Mouse (Mus musculus) gastrocnemius, adult 2 months (tissue): ENCODE data around the gene Slc18a3. TPM values are rescaled to one million over a fixed set of nuclear protein-coding genes. Genes with fewer than 3 reads are reported as not detected.

Source experiments
- DNase-seq: peaks from one replicate; pipeline ENCODE4 v3.0.0; 2022
- H3K27ac ChIP-seq: fragments of 200-600 bp; 2 replicates; pipeline ENCODE4 v1.8.1; 2022; ENCODE audit warnings: mild to moderate bottlenecking
- H3K4me3 ChIP-seq: fragments of 200-600 bp; 2 replicates; pipeline ENCODE4 v1.8.1; 2022; ENCODE audit warnings: mild to moderate bottlenecking, moderate library complexity
- CTCF ChIP-seq: fragments of 200-600 bp; IDR thresholded peaks from 2 replicates; pipeline ENCODE4 v1.8.1; 2022; ENCODE audit warnings: antibody characterized with exemption, mild to moderate bottlenecking, moderate library complexity
- intact Hi-C: fragments of 180-260 bp; cut with DNase I; formaldehyde crosslinking; loops from one replicate; pipeline ENCODE4 v1.15.1; 2025
- total RNA-seq, 2 experiments: library from RNA; stranded (reverse); gene quantifications; 2 replicates each; pipeline ENCODE4 v1.2.3; 2021

Gene Slc18a3
- total RNA-seq, 2 experiments from 2014 or later = not detected

- no peak for TF ChIP-seq CTCF
- intact Hi-C loops = no loop called here
- H3K27ac ChIP-seq = no peak overlapping the region
- no peak for DNase-seq
- H3K4me3 ChIP-seq = no peak overlapping the region
These were observed 27.3 kb downstream of the Slc18a3 start for GRCm38 (mm10) chr14:32437352-32437793.

GRCm38 (mm10) chr14:32429030-32429602 is 35.5 kb downstream of the Slc18a3 start:
- Histone ChIP-seq H3K27ac (no peak overlapping the region), H3K4me3 (no peak overlapping the region)
- intact Hi-C loops = no loop called here
- DNase-seq = no peak
- TF ChIP-seq CTCF = no peak

GRCm38 (mm10) chr14:32423946-32424345 is 40.7 kb downstream of the Slc18a3 start:
- DNase-seq = no peak
- no peak for TF ChIP-seq CTCF
- Histone ChIP-seq H3K4me3 (no peak overlapping the region), H3K27ac (no peak overlapping the region)
- intact Hi-C loops = no loop called here

DNA sequence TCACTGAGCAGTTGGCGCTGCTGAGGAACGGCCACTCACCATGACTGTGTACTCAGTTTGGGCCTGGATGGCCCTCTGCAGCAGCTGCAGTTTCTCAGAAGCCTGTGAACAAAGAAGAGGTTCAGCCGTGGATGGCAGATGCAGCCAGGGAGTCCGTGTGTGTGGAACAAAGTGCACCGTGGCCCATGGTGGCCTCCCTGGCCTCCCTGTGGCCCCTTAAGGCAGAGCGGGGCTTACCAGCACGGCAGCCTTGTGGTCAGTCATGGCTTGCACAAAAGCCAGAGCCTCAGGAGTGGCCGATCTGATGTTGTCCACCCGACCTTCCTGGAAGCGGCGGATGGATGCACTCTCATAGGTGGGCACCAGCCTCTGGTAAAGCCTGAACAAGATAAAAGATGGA is 45.9 kb downstream of the Slc18a3 start:
- Histone ChIP-seq H3K27ac (no peak overlapping the region), H3K4me3 (no peak overlapping the region)
- intact Hi-C loops = no loop called here
- DNase-seq = no peak
- no peak for TF ChIP-seq CTCF

Other genes with a start within 250 kb of the Slc18a3 start
- under 1 TPM; 0.48 to 0.61 TPM for gene Ogdhl, start 142.8 kb downstream of the Slc18a3 start, total RNA-seq
- gene 1700024G13Rik, start 76.5 kb downstream of the Slc18a3 start, total RNA-seq = not detected
- not detected for gene Chat, start 1.1 kb upstream of the Slc18a3 start, total RNA-seq
- gene Ercc6, start 48.7 kb upstream of the Slc18a3 start, total RNA-seq = 1 to 10 TPM; 4.4 to 4.5 TPM
- not detected for gene Prrxl1, start 134.6 kb upstream of the Slc18a3 start, total RNA-seq
- 100 to 1,000 TPM; 264 to 326 TPM for gene 3425401B19Rik, start 220.4 kb upstream of the Slc18a3 start, total RNA-seq